ENCODE assay signal across 10 mouse cellular contexts in genomic region chr4:43969373-43969772, GRCm38 (mm10). TPM values are rescaled to one million over a fixed set of nuclear protein-coding genes. Genes with fewer than 3 reads are reported as not detected.
DNase-seq lines count a peak whose midpoint lies in the region; ATAC-seq lines count a peak whose summit lies in the region.
"Had no signal": no experiment of that assay in that cellular context is flagged by ENCODE, and none has a peak within 500 bp of the region (broad histone marks: within the 10 kb centered on the region; RNA-seq: fewer than 3 reads in every experiment).

No protein-coding gene starts in this region.

- intact Hi-C loops in gastrocnemius, postnatal 14 days (cut with DNase I; ENCODE audit: low total_unique reads): no loop called here

- H3K4me2 ChIP-seq in midbrain, embryonic 12.5 days (replicated peaks): no peak overlapping the region
- no peak overlapping the region for H3K4me2 ChIP-seq in midbrain, embryonic 13.5 days (replicated peaks)

- H3K4me3 ChIP-seq in midbrain, embryonic 12.5 days: no peak overlapping the region
- H3K4me3 ChIP-seq in midbrain, embryonic 13.5 days (replicated peaks): no peak overlapping the region

- H3K9ac ChIP-seq in midbrain, embryonic 12.5 days (replicated peaks): no peak overlapping the region
- H3K9ac ChIP-seq in midbrain, embryonic 13.5 days (replicated peaks): no peak overlapping the region; the same call in 1 of the 2 replicates

- H3K36me3 ChIP-seq in midbrain, embryonic 12.5 days: no peaks in the 10 kb centered on the region; the same call in 1 of the 2 replicates
- no peaks in the 10 kb centered on the region for H3K36me3 ChIP-seq in midbrain, embryonic 13.5 days

- H3K27me3 ChIP-seq in midbrain, embryonic 12.5 days: peaks cover 58% of the 10 kb centered on the region
- no peaks in the 10 kb centered on the region; the same call in 1 of the 2 replicates for H3K27me3 ChIP-seq in midbrain, embryonic 13.5 days

- H3K4me1 ChIP-seq in midbrain, embryonic 12.5 days: peaks cover 32% of the 10 kb centered on the region
- H3K4me1 ChIP-seq in midbrain, embryonic 13.5 days (replicated peaks): peaks cover 31% of the 10 kb centered on the region

- H3K27ac ChIP-seq in midbrain, embryonic 12.5 days (replicated peaks): no peak overlapping the region; the same call in 1 of the 2 replicates
- H3K27ac ChIP-seq in midbrain, embryonic 13.5 days: no peak overlapping the region

- no peaks in the 10 kb centered on the region for H3K9me3 ChIP-seq in midbrain, embryonic 12.5 days
- H3K9me3 ChIP-seq in midbrain, embryonic 13.5 days: no peaks in the 10 kb centered on the region

- ATAC-seq in midbrain, embryonic 12.5 days (ENCODE audit: low FRiP score, low read depth): peak; percentile 32; the same call in 1 of the 2 replicates
- ATAC-seq in midbrain, embryonic 13.5 days: no peak; the same call in 1 of the 2 replicates

- WGBS in midbrain, embryonic 12.5 days: 6% methylated on average over 4 of the region's 4 CpGs
- 9% methylated on average over 4 of the region's 4 CpGs for WGBS in midbrain, embryonic 13.5 days

- DNase-seq in gastrocnemius, postnatal 14 days: peak; percentile 35
- no peak for DNase-seq in gastrocnemius, adult 8-10 months (ENCODE audit: low spot score in 2 of 2)
- DNase-seq in induced T-regulatory cell, adult 2 months (ENCODE audit: low read depth): peak; percentile 45
- peak; percentile 36 for DNase-seq in yolk sac, embryonic 10.5 days (ENCODE audit: low spot score)
- no peak for DNase-seq in T-cell, adult 2 months (ENCODE audit: low spot score)
- DNase-seq in lung, postnatal 36 days: no peak

RNA-seq across cellular contexts. Expression of gene Glipr2, which starts 12.2 kb away (rescaled TPM):
- total RNA-seq in gastrocnemius, postnatal 14 days (2021): 10 to 100 TPM in 1 of 2 experiments, 1 to 10 TPM in 1; 6.8 to 10.2 TPM
- total RNA-seq in gastrocnemius, adult 8-10 months (2022): 1 to 10 TPM in 2 of 4 experiments, under 1 TPM in 2; 0.58 to 1.8 (median 1.1) TPM
- 54.6 and 62.9 TPM in 2 replicates for polyA plus RNA-seq in midbrain, embryonic 12.5 days (2016; fragmentation: Nextera tagmentation; extraction: Ambion mirVana)
- polyA plus RNA-seq in midbrain, embryonic 13.5 days (2015; fragmentation: Nextera tagmentation; extraction: Ambion mirVana): 33.7 and 35.3 TPM in 2 replicates

RNA-seq across cellular contexts. Expression of gene Ccin, which starts 13.9 kb away (rescaled TPM):
- under 1 TPM in 1 of 2 experiments, not detected in 1; 0.14 TPM for total RNA-seq in gastrocnemius, postnatal 14 days (2021)
- not detected for total RNA-seq in gastrocnemius, adult 8-10 months (2022)
- not detected in 2 replicates for polyA plus RNA-seq in midbrain, embryonic 12.5 days (2016; fragmentation: Nextera tagmentation; extraction: Ambion mirVana)
- polyA plus RNA-seq in midbrain, embryonic 13.5 days (2015; fragmentation: Nextera tagmentation; extraction: Ambion mirVana): not detected in 2 replicates
- total RNA-seq: gastrocnemius, postnatal 36 days; left cerebral cortex, postnatal 14 days had no signal

RNA-seq across cellular contexts. Expression of gene Clta, which starts 34.9 kb away (rescaled TPM):
- total RNA-seq in gastrocnemius, postnatal 14 days (2021): 10 to 100 TPM; 65.7 to 75.0 TPM
- total RNA-seq in gastrocnemius, adult 8-10 months (2022): 10 to 100 TPM; 41.3 to 51.1 (median 46.3) TPM
- polyA plus RNA-seq in midbrain, embryonic 12.5 days (2016; fragmentation: Nextera tagmentation; extraction: Ambion mirVana): 226 and 233 TPM in 2 replicates
- polyA plus RNA-seq in midbrain, embryonic 13.5 days (2015; fragmentation: Nextera tagmentation; extraction: Ambion mirVana): 275 TPM in 2 replicates

Comparison
In these comparisons a context has a peak if more than half of its experiments do, and no peak if none do; other contexts are left out.
1. DNase-seq: peak in gastrocnemius, postnatal 14 days (single experiment), induced T-regulatory cell, adult 2 months (single experiment) and yolk sac, embryonic 10.5 days (single experiment); none in gastrocnemius, adult 8-10 months (0 of 2), T-cell, adult 2 months (single experiment) and lung, postnatal 36 days (single experiment).